Mouse (Mus musculus): ENCODE measurements at regions not wholly inside any gene's neighbourhood (a gene's known extent, or its start where the extent isn't known, plus 50 kb on each side); places are given as distances from the start of the nearest gene placed in this dataset.
A peak's percentile ranks its signal among the peaks of the same experiment; 100 is the strongest.

DNA sequence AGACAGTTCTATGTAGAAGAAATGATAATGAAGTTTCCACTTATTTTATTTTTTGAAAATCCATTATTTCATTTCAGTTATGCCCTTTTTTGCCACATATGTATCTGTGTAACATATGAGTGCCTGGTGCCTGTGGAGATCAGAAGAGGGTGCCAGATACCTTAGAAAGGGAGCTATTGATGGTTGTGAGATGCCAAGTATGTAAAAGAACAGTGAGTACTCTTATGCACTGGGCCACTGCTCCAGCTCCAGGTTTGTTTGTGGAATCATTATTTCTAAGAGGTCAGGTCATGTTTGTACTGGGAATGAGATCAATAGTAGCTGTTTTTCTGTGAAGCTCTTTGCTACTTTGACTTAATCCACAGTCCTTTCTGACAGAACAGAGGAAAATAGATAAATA, 68.1 kb downstream of the Cenpw start:
- DNase-seq = no peak

DNA sequence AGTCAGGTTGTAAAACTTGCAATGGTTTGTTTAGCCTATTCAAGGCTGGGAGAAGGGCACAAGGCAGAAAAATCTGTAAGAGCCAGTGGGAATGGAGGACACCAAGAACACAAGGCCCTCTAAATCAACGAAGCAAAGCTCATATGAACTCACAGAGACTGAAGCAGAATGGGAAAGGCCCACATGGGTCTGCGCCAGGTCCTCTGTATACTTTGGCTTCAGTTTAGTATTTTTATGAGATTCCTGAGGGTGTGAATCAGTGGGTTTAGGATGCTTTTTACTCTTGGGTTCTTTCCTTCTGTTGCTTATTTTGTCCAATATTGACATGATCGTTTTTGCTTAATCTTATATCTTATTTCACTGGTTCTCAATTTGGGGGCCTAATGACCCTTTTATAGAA, 90.0 kb downstream of the Cenpw start:
- peak; percentile 63 for DNase-seq

DNA sequence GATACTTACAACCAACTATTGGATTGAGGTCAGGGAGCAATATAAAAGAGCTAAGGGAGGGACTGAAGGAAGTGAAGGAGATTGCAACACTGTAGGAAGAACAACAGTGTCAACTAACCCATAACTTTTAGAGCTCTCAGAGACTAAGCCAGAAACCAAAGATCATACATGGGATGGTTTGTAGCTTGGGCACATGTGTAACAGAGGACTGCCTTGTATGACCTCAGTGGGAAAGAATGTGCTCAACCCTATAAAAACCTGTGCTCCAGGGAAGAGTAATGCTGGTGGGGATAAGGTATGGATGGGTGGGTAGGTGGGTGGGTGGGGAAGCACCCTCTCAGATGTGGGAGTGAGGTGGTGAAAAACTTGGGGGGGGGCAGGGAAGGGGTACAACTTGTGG, 97.9 kb downstream of the Cenpw start:
- DNase-seq = no peak

DNA sequence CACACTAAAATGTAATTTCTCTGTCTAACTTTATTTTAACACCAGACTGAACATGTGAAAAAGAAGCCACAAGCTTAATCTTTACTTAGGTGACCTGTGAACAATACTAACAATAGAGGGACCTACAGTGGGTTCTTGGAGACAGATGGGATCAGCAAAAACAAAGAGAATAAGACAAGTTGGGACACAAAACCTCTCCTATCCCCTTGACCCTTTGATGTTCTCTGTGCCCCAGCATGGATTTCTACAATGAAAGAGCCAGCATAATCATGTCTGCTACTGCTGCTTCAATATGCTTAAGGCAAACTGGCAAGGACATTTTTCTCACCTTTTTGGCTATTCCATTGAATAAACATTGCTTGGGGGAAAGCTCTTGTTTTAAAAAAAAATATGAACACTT, 105.8 kb downstream of the Cenpw start:
- no peak for DNase-seq

DNA sequence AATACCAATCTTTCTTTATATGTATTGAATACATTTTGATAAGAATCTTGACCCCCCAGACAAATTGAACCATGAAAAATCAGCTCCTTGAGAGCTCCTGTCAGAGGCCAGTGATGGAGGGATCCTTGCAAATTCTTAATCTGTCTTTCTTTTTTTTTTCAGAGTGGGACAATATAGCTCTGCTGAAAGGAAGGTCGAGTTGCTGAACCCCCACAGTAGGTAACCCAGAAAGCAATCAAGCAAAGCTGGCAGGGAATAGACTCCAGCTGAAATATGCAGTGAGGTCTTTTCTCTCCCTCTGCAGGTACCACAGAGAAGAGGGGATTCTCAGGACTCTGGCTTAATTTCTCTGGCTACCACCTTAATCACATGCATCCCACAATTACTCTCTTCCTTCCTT, 108.8 kb downstream of the Cenpw start:
- no peak for DNase-seq

DNA sequence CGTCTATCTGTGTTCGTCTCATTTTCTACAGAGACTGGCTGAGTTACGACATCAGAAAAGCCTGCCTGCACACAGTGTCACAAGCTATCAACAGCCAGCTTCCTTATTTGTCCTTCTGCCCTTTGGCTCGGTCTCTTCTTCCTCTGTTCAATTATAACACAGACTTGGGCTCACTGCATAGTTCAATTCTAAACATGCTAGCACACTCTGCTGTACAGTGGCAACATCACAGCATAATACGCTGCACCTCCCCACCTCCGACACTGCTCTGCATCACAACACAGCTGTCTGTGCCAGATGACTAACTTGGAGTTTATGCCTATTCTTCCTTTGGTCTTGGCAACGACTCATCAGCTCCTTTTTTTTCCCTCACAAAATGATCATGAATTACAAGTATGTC, 111.0 kb downstream of the Cenpw start:
- DNase-seq = peak; percentile 9 to 33

DNA sequence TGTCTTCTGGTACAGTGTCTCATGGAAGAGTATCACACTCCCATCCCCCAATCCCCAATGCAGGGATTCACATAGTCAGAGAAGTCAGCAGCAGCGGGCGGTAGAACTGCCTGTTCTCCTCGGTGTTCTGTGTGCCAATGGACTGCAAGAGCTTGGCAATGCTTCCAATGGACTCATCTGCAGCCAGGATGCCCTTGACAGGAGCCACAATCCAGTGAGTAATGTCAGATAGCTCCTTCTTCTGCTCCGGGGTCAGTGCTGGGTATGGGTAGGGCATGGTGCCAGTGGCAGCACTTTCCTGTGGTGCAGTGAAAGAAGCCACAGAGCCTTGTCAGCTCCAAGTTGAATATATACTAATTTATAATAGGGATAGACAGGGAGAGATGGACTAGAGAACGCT, 115.3 kb downstream of the Cenpw start:
- no peak for DNase-seq

DNA sequence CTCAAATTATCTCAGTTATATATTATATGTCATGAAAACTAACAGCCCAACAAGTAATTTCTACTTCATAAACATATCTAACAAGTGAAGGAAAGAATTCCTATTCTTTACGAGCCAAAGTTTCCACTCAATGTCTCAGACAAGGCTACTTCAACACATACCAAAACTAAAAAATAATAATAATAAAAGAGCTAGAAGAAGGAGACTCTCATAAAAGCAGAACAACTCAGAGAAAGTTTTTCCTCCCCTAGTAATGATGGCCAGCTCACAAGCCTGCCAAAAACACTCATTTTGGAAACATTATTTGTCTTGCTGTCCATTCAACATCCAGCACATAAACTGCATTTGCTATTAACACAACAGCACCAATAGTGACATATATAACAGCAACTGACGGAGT, 133.7 kb downstream of the Cenpw start:
- no peak for DNase-seq

DNA sequence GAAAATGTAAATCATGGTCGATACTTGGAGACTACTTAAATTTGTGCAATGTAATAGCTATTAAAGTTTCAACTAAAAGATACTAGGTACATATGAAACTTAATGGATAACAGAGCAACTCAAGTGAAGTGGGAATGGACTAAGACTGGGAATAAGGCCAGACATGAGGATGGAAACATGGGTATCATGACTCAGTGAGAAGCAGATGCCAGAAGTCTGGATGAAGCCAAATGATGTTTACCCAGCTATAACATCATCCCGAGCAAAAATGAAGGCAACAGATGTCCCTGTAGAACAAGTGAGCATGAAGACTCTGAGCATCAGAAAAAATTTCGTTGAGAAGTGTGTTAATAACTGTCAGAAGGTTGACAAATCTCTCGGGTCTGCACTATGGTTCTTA, 169.7 kb downstream of the Cenpw start:
- no peak for DNase-seq

DNA sequence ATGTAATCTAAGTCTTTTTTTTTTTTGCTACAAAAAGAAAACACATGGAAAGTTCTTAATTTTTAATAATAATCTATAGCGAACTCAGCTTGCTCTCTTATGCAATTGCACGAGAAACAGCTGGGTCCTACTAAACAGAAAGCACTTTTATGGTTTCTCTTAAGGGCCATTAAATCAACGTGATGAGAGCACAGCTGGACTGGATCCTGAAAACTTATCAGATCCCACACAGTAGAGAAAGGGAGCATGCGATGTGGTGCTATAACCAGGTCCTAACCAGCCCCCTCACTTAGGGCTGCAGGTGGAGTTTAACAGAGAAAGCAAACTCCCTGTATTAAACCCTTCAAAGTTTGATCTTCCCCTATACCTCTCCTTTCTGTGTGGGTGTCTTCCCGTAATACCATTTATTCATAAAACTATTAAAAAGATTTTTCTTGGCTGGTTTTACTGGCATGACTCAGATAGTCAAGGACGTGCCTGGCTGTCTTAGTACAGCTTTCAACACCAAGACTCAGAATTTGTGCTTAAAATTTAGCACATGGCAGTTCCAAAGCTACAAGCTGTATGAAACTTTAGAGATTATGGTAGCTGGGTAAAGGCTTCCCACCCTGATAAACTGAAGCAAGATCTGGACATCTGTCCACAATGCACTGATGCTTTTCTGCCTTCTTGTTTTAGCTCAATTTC, 197.3 kb downstream of the Cenpw start:
- peak; percentile 7 to 33 for DNase-seq

DNA sequence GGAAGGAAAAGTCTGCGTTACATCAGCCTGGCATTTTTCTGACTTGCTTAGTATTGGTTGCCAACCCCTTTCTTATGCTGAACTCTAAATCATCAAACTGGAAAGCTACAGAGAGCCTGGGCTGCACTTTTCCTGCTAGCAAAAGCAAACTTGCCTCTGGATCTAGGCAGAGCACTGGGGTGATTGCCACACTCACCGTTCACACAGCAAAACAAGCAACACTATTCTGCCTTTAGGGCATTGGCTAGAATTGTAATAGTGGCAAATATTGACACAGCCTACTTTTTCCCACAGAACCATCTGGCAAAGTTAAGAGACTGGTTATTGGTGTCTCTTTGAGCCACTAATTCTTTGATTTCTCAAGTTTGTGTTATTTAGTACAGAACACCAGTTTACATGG, 199.5 kb downstream of the Cenpw start:
- DNase-seq = peak in 1 of 2 experiments; percentile 3

DNA sequence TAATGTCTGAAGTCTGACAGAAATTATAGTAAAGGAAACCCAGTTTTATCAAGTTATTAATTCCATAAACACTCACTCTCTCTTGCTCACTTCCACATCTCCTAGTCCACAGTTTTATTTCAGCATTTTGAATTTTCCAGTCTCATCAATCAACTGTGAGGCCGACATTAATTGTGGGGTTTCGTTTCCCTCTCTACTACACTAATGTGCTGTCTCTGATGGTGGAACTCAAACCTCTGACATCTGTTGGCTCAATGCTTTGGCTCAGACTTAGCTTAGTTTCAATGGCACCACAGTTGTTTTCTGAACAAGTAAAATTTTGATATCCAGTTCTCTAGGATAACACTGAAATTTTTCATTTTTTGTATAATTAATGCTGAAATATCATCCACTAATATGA, 218.8 kb downstream of the Cenpw start:
- DNase-seq = no peak
